Mouse (Mus musculus) cerebellum, postnatal 14 days (tissue): ENCODE results near the gene Sall1.

Experiments used
- DNase-seq, 2 experiments: peaks; one replicate each; pipeline ENCODE4 v3.0.0; 2021; ENCODE audit warnings: mixed read lengths in 2 of 2

Sall1 gene

DNA sequence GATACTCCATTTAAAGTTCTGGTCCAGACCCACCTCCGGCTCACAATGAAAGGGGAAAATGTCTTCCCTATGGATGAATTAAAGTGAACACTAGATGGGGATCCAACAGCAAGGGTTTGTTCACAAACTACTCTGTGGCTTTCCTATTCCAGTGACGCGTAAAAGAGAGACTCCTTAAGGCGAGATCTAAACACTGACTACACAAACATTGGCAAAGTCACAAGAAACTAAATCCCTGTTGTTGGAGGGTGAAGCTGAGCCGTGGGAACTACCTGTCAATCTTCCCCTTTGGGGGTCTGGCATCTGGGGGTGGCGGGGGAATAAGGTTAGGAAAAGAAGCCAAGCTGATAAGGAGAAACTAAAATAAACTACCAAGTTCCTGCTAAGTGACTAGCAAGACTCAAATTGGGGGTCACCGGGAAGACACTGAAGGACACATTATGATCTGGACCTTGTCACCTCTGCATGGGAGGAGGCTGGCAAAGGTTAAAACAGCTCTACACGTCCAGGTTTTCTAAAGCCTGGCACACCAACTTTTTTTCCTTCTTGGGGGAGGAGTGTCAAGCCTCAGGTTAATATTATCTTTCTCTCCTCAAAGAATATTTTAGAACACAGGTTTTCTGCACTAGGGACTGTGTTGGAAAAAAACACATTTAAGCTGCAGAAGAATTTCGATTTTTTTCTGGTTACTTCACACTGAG, 6.3 kb downstream of the Sall1 start:
- DNase-seq = peak in 1 of 2 experiments; percentile 14

DNA sequence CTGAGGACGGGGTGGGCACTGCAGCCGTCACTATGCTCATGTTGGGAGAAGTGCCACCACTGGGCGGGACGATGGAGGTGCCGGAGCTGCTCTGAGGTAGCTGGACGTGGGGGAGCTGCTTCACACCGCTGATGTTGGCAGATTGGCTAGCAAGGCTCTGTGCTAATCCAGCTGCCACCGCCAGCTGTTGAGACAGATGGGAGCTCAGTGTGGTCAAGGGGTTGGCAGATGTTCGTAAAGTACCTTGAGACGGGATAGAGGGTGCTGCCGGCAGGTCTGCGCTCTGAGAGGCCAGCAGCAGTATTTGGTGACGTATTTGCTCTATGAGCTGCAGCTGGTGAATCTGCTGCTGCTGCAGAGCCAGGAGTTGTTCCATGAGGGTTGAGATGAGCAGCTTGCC, 11.6 kb downstream of the Sall1 start:
- no peak for DNase-seq

DNA sequence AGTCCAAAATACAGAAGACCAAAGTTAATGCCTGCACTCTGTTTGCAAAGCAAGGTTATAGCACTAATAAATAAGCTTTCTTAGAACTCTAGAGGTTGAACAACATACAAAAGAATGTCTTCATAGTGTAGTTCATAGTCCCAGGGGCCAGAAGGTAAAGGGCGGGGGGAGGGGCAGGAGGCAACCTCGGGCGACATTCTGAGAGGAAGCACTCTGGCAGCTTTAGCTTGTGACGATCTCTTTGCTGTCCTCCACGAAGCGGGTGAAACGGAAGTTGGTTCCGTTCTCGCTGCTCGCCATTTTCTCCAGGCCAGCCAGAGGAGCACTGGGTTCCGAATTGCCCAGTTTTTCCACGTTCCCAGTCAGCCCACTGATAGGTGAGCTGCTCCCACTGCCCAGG, 15.8 kb downstream of the Sall1 start:
- DNase-seq = no peak

DNA sequence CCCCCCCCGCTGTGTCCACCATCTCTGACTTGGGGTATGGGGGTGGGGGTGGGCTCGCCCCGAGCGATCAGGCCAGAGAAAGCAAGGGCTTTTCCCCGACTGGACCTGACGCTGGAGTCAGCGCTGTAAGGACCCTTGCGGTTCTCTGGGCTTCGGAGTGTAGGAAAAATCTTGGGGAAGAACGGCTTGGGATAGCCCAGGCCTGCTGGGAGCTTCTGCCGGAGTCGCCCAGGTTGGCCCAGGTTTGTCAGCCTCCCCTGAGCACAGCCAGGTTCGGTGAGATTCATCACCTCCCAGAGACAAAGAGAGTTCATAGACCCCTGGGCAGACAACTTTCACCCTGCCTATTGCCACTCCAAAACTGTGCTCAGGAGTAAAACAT, 17.8 kb downstream of the Sall1 start:
- DNase-seq = no peak

DNA sequence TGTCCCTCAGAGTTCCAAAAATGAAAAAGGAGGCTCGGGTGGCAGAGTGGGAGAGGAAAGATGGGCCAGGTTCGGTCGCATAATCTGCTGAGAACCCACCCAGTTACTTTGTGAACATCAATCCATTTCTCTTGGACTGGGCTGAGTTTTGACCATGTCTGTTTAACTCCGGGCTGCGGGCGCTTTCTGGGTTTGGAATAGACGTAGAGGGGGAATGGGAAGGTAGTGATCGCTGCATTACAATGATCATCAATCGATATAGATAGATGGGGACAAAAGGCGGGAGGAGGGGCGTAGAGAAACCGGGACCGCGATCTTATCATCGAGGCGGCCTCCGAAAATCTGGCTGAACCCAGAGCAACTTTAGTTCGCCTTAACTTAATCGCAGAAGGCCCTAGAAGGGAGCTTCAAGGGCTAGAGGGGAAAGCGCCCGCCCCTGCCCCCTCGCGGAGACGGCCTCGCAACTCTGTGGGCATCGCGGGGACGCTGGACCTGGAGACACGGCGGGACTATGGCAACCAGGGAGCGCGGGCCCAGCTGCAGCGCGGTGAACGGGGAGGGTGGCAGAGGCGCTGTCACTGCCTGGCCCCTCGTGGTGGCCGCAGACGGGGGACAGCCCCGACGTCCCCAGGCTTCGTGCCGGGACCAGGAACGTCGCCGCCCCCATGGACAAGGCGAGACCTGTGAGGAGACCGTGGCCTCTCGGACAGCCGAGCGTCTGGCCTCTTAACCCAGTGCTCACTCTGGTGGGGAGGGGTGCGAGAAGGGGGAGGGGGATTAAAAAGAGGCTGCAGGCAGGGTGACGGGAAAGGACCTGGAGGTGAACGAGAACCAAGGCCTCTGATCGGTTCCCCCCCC, 18.5 kb downstream of the Sall1 start:
- DNase-seq = peak; percentile 21 to 38

DNA sequence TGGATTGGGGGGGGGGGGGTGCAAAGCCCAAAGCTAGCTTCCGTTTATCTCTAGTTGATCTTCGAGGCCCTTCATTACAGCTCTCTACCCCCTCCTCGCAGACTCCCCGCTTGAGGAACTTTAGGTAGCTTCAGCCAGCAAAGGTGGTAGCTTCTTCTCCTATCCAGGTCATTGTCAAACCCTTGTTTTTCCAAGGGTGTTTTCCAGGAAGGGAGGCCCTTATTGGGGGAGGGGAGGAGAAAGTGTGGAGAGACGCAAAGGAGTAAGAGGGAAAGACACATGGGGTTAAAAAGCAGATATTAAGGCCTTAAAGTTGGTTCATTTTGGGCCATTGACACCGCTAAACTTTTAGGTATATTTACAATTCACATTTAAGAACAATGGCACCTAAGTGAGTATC, 19.2 kb downstream of the Sall1 start:
- DNase-seq = no peak

DNA sequence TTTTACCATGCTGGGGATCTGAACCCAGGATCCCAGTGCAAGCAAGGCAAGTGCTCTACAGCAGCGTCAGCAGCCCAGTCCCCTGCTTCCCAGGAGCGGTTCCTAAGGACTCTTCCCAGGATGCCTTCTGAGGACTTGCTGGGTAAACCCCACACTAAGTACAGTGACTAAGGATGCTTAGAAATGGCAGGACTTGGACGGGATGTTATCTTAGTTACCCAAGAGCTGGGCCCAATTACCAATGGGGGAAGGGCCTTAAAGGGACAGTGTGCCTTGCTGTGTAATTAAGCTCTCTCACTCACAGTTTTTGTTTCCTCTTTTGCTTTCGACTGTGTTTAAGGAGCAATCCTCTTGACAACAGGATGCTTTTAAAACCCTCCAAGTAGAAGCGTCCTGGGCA, 22.8 kb downstream of the Sall1 start:
- no peak for DNase-seq

DNA sequence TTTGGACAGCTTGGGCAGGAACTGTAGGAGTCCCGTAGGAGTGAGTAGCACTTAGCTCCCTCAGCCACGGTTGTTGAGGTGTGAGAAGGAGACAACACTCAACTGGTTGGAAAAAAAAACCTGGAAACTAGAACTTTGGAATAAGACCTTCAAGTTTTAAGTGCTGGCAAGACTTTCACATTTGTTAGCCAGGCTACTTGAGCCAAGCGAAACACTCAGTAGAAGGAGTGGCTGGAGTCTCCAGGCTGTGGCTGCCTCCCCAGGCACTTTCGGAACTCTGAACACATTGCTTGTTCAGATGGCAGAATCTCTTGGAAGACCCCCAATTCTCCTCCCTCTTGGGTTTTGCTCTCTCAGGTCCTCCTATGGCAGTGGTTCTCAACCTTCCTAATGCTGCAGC, 26.1 kb downstream of the Sall1 start:
- no peak for DNase-seq

DNA sequence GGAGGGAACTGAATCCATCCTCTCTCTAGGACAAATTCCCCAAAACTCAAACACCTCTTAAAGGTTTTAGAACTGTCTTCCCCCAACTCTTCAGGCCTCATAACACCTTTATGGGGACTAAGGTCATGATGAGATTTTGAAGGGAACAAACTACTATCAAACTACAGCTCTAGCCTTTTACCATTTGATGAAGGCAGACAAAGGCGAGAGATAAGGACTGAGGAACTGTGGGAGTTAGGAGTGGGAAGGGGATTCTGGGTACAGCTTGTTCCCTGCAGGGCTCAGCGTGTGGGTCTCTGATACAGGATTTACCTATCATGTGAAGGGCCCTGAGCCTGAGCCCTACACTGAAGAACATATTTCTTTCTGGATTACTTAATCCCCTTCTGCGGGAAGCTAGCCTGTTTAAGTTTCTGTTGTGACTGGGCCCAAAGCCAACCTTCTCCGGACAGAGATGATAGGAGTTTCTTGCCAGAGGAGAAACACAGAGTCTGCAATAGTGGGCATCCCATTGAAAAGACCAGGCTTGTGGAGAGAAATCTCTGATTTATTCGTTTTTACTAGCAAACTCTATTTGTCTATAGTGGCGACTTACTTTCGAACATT, 27.4 kb downstream of the Sall1 start:
- DNase-seq = no peak

DNA sequence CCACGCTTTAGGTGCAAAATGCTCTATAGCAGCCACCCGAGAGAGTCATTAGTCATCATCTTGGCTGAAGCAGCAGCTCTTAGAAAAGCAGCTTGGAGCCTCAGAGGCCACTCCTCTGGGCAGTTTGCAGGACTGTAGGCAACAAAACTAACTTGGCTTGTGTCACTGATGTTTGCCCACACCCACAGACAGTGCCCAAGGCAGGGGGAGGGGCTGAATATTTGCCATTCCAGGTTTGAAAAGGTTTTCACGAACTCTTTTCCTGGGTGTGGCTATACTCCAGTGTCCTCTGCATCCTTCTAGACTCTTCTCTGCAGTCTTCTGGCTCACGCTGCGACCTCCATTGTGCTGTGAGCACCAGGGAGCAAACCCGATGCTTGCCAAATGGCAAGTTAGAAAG, 28.4 kb downstream of the Sall1 start:
- no peak for DNase-seq

DNA sequence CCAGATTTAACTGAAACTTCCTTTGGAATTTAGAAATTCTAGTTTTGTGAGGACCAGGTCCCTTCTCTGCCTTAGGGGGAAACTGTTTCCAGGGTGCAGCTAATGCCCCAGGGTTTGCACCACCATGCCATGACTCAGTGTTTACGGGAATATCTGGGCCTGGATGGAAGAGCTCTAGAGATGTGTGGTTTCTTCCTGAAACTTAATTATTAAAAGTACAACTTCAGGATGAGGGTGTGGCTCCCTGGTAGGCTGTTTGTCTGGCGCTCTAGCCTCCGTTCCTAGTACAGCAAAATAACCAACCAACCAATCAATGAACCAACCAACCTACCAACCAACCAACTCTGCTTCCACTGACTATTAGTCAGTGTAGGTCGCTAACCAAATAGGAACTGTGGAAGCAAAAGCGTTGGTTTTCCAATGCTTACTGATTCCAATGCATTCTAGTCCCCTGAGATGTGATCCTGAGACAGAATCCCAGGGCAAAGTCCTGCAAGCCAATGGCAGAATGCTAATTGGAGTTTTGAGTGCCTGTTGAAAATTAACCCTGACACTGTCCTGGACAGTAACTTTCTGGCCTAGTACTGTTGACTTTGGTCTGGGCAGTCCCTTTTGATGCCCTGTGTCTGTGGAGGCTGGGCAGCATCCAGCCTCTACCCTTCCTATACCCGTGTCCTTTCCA, 31.0 kb downstream of the Sall1 start:
- no peak for DNase-seq

DNA sequence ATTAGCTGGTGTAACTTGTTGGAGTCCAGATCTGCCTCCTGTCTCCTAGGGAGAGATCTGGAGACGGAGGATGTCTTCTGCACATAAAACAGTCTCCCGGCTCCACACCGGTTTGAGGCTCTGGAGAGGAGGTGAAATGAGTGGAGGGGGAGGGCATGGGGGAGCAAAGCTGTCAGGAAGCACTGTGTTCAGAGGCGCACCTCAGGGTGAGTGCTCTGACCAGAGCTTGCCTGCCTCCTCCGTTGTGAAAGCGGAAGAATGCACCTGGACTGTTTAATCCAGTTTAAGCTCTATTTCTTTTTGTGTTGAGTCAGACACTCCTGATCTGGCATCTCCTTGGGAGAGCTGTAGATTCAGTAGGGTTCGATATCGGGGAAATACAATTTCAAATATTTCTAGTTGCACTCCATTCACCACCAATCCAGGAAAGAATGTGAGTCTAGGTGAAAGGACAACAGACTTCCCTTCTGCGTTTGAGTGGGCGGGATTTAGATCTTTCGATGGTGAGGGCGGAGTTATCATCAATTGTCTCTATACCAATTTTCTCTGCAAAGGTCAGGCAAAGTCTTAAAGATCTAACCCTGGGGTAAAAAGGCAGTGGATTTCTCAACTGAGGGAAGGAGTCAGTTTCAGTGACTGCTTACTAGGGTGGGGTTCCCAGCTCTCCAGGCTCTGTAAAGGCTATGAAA, 31.8 kb downstream of the Sall1 start:
- DNase-seq = no peak

DNA sequence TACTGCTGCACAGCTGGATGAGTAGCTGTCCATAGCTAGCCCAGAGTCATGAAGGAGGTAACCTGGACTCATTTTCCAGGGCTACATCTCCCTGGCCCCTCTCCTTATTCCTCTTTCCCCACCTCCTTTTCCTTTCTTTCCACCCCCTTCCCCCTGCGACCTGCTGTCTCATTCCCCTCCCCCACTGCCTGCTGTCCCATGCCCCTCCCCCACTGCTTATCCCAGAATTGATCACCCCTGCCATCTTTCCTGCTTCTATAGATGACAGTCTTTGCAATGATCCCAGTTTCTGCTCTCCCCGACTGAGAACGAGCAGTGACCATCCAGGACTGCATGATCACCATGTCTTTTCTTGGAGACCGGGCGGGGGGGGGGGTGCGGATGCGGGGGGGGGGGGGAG, 35.2 kb downstream of the Sall1 start:
- no peak for DNase-seq

DNA sequence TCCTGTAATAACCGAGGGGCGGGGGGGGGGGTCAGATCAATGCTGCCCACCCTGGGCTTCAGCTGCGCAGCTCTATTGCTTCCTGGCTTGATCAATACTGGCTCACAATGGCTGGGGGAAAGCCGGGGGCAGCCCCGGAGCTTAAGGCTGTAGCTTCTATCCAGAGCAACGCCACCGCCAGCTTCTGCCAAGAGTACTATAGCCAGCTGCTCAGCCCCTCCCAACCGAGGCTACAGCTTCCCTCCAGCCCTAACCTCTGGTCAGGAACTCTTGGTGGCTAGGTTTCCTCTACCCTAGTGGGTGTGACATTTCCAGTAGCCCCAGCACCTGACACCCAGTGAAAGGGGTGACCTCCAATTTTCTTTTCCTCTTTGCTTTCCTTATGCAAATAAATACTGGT, 36.8 kb downstream of the Sall1 start:
- DNase-seq = no peak

DNA sequence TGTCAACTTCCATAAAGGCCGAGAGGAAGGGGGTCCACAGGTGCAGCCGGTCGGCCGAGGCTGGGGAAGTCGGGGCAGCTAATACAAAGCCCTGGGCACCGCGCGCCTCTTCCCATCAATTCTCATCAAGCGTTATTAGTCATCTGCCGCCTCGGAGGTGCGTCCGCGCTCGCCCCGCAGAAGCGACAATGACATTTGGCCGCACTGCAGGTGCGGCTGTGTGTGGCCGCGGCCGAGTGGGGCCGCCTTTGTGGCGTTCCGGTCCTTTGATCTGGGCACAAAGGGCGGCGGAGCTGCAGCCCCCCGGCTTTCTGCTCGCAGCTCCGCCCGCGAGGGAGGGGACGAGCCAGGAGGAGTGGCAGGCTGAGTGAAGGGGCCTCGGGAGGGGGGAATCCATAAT, 37.5 kb downstream of the Sall1 start:
- DNase-seq = peak; percentile 29 to 56

DNA sequence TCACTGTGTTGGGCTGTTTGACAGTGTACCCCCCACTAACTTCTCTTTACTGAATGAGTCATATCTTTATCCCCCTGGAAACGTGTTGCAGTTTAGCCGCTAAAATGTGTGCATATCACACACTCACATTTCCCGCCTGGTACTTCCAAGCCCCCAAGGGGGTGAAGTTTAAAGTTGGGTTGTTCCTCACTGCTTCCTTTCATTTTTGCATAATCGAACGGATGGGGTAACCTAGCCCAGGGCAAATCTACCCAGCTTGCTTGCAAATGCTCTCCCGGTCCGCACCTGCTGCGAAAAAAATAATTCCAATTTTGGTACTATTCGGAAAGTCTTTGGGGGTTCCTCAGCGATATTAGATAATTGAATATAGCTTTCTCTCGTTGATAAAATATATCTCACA, 38.2 kb downstream of the Sall1 start:
- no peak for DNase-seq

DNA sequence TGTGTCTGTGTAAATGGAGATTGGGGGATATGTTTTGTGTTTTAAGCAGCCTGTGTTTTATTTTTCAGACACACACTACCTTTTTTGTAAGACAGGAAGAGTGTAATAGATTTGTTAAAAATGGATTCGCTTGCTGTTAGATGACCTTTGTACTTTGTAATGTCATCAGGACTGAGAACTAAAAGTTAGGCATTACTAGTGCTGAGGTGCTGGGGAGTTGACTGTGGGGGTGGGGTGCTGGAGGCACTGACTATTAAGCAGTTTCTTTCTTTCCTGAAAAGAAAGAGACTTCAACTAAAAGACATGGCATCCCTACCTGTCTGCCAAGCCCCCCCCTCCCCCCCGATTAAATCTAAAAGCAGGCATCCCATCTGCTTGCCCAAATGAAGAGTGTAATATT, 39.9 kb downstream of the Sall1 start:
- no peak for DNase-seq

DNA sequence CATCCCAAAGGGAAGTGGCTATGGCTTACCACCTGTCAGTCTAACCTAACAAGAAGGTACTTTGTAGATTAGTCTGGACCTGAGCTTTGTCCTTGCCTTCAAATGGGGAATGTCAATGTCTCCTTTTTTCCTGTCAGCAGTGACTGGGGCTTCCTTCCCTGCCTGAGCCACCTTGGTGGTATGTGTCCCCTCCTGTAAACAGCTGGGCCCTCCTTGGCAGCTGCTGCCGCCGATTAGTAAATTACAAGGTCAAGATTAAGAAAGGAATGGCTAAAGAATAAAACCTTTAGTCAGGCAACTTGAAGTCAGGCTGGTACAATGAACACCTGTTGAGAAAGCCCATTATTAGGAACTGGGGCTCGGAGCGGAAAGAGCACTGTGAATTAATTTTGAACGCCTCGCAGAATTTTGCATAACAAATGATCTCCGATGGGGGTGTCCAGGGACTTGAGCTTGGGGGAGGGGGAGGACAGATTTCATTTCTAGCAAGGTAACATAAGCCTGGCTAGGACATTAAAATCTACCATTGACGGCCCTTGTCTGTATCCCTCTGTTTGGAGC, 40.5 kb downstream of the Sall1 start:
- no peak for DNase-seq

DNA sequence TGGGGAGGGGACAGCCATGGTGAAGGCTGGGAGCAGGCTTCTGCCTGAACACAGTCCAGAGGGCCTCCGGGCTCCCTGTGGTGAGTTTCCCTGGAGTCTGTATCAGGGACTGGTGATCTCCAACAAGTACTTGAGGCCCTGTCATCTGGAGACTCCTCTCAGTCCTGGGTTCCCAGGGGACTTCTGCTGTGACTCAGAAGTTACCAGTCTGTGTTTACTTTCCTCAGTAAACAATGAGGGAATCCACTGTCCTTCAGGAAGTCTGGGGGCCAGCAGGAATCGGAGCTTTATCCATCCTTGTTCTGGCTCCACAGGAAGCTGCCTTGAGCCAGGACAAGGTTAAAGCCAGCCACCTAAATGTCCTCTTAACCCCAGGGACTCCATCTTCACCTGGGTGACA, 41.8 kb downstream of the Sall1 start:
- DNase-seq = no peak

DNA sequence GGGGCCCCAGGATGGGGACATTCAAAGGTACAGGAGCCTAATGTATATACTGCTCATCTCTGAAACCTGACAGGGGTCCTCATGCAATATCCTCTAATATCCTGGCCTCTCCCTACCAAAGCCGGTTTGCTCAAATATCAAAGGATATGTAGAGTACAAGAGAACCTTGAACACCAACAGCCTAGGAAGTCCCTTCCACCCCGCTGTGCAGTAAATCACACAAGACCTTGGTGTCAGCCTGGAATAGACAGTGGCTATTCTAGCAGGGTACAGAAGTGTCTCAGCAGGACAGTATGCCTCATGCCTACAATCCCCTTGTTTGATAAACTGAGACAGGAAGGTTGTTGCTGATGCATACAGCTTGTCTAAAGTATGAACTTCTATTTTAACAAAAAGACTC, 46.7 kb downstream of the Sall1 start:
- DNase-seq = no peak

DNA sequence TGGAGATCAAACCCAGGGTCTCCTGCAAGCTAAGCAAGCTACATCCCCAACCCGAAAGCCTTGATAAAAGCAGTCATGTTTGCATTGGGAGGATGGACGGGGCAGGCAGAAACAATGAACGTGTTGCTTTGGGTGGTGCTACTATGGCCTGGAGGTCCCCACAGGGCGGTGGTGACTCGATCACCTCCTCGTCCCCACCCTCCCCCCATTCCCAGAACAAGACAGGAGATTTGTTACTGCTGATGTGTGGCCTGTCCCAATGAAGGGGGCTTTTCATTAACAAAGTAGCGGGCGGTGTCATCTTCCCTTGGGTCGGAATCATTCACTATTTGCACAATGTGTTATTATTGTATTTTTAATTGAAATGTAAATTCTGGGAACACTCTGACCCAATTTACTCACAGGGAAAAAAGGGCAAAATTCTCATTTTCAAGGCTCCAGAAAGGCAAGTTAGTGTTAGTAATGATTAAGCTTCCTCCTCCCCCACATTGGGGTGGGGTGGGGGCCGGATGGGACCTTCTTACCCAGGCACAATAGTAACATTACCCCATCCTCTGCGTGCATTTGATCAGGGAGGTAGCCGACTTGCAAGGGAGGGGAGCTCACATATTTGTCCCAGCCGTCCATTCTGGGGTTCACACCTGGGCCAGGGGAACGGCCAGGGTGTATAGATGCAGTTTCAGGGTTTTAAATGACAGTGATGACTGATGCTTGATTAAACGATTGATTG, 52.0 kb downstream of the Sall1 start:
- DNase-seq = no peak

DNA sequence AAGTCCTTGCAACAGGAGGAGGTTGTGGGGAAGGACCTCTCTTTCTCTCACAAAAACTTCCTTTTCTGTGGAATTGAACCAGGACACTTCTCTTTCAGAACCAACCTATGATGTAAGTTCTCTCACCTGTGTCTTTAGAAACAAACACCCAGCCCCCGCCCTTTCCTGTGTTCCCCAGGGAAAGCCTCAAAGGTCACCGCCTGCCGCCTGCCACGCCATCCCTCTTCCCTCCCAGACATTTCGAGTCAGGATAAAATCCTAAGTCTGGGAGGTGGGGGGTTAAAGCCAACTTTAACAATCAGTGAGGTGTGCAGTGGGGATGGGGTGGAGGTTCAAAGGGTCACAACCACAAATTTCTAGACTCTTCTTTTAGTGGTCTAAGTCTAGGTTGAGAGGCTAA, 52.8 kb downstream of the Sall1 start:
- no peak for DNase-seq
